Mouse (Mus musculus) adrenal gland, postnatal 36 days (tissue): ENCODE results near the gene Gla. TPM values are rescaled to one million over a fixed set of nuclear protein-coding genes. Genes with fewer than 3 reads are reported as not detected.

Experiments used
- total RNA-seq, 2 experiments: library from RNA; stranded (reverse); gene quantifications; 2 replicates each; pipeline ENCODE4 v1.2.3; 2021

The Gla gene
- total RNA-seq, 2 experiments from 2014 or later, result 10.3 to 12.2 TPM

Other genes starting within 250 kb of the Gla start
- gene Drp2, start 196.6 kb downstream of the Gla start, total RNA-seq, result under 1 TPM; 0.17 to 0.23 TPM
- not detected for gene Taf7l, start 124.6 kb downstream of the Gla start, total RNA-seq
- gene Timm8a1, start 59.3 kb downstream of the Gla start, total RNA-seq, result 10 to 100 TPM; 39.3 to 42.9 TPM
- gene Btk, start 17.6 kb downstream of the Gla start, total RNA-seq, result 1 to 10 TPM in 1 of 2 experiments, under 1 TPM in 1; 0.79 to 1.0 TPM
- 100 to 1,000 TPM; 243 to 272 TPM for gene Rpl36a, start 15.5 kb downstream of the Gla start, total RNA-seq
- gene Hnrnph2, start 54 bp upstream of the Gla start, total RNA-seq, result 100 to 1,000 TPM; 104 to 115 TPM
- 10 to 100 TPM; 10.2 to 12.0 TPM for gene Armcx4, start 85.4 kb upstream of the Gla start, total RNA-seq
- gene Armcx1, start 116.8 kb upstream of the Gla start, total RNA-seq, result 10 to 100 TPM; 18.6 to 20.4 TPM
- gene Armcx6, start 150.3 kb upstream of the Gla start, total RNA-seq, result 10 to 100 TPM; 14.4 to 16.1 TPM
- 10 to 100 TPM; 48.5 to 70.3 TPM for gene Armcx3, start 155.5 kb upstream of the Gla start, total RNA-seq
- gene Armcx2, start 208.1 kb upstream of the Gla start, total RNA-seq, result 10 to 100 TPM; 47.6 to 85.2 TPM